Mouse (Mus musculus) small intestine, adult 2 months (tissue): Measurements from ENCODE around the gene Wdr95.

Experiments
- CTCF ChIP-seq: fragments of 200-500 bp; IDR thresholded peaks from 2 replicates; pipeline ENCODE4 v1.5.1; 2012; ENCODE audit warnings: low read depth, mild to moderate bottlenecking, control low read depth, inconsistent platforms, low read length, moderate library complexity, mixed read lengths; ENCODE audit not compliant: insufficient replicate concordance, insufficient read length; ENCODE audit errors: extremely low read depth
- POLR2A ChIP-seq: fragments of 200-500 bp; IDR thresholded peaks from 2 replicates; pipeline ENCODE4 v1.6.1; 2012; ENCODE audit warnings: low read depth, mild to moderate bottlenecking, control low read depth, inconsistent platforms, low read length, moderate library complexity

DNA sequence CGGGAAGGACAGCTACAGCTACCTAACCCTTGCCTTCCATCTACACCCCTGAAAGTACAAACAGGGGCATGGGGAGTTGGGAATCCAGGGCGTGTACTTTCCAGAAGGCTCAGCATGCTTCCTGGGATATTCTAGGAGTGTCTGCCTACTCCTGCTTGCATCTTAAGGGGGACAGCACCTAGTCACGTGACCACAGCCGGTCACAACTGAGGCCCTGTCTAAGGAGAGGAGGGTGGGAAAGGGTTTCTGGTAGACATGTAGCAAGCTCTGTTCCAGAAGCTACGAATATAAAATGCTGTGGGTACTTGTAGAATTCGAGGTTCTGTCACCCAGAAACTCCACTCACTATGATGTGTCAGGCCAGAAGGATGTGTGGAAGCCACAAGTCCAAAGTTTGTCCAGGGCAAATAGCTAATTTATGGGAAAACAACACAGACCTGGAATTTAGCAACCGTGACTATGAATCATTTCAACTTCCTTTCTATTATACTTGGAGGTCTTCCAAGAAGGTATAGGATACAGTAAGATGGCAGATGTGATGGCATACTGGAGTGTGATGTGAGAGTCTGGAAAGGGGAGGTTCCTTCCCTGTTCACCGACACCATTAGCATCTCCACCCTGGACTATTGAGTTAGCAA is 78.7 kb downstream of the Wdr95 start:
- no peak for TF ChIP-seq CTCF
- no peak for TF ChIP-seq POLR2A
